In genomic region chr2:150608872-150609560, GRCm38 (mm10) we compare ENCODE assay signal across 8 mouse cellular contexts. TPM values are rescaled to one million over a fixed set of nuclear protein-coding genes. Genes with fewer than 3 reads are reported as not detected.
DNase-seq lines count a peak whose midpoint lies in the region; ATAC-seq and TF ChIP-seq lines count a peak whose summit lies in the region.

No protein-coding gene starts in this region.

- TF ChIP-seq CTCF in E14TG2a.4 (conservative IDR thresholded peaks at IDR 0.05; ENCODE audit: low read length): peak; percentile 72
- peak; percentile 94 for TF ChIP-seq CTCF in heart, postnatal 0 days (IDR thresholded peaks at IDR 0.05; ENCODE audit: low read depth)

- H3K4me2 ChIP-seq in embryonic facial prominence, embryonic 13.5 days: peak overlapping the region; percentile 81
- H3K4me2 ChIP-seq in heart, postnatal 0 days (ENCODE audit: low read depth, low read length): peak overlapping the region; percentile 98
- H3K4me2 ChIP-seq in liver, embryonic 13.5 days: peak overlapping the region; percentile 91

- ATAC-seq in embryonic facial prominence, embryonic 13.5 days (ENCODE audit: insufficient number of reproducible peaks, insufficient read depth, low FRiP score, low TSS enrichment, low read depth): 0 out of 2 replicates have a peak, but pooled peaks have one; percentile 45
- ATAC-seq in heart, postnatal 0 days (ENCODE audit: insufficient read depth, low read depth): peak; percentile 50; the same call in 1 of the 2 replicates
- peak; percentile 35 for ATAC-seq in liver, embryonic 13.5 days (ENCODE audit: low read depth)

- 0 out of 2 replicates have a peak, but pooled peaks cover 3% of the 10 kb centered on the region for H3K27me3 ChIP-seq in E14TG2a.4 (ENCODE audit: insufficient read depth, low read length)
- H3K27me3 ChIP-seq in embryonic facial prominence, embryonic 13.5 days: no peaks in the 10 kb centered on the region; the same call in 1 of the 2 replicates
- H3K27me3 ChIP-seq in heart, postnatal 0 days (ENCODE audit: control insufficient read depth, insufficient read depth, low read length): no peaks in the 10 kb centered on the region
- H3K27me3 ChIP-seq in liver, embryonic 13.5 days: no peaks in the 10 kb centered on the region

- H3K36me3 ChIP-seq in E14TG2a.4 (ENCODE audit: insufficient read depth, low read length): no peaks in the 10 kb centered on the region; the same call in 1 of the 2 replicates
- no peaks in the 10 kb centered on the region for H3K36me3 ChIP-seq in embryonic facial prominence, embryonic 13.5 days
- no peaks in the 10 kb centered on the region for H3K36me3 ChIP-seq in heart, postnatal 0 days (replicated peaks; ENCODE audit: control insufficient read depth, insufficient read depth, low read length)
- no peaks in the 10 kb centered on the region for H3K36me3 ChIP-seq in liver, embryonic 13.5 days

- peak overlapping the region; percentile 91 for H3K9ac ChIP-seq in embryonic facial prominence, embryonic 13.5 days
- H3K9ac ChIP-seq in heart, postnatal 0 days (replicated peaks; ENCODE audit: low read depth, low read length): peak overlapping the region; percentile 83
- H3K9ac ChIP-seq in liver, embryonic 13.5 days: peak overlapping the region; percentile 91

- DNase-seq in adrenal gland, postnatal 36 days: peak; percentile 18 to 58
- peak; percentile 82 for DNase-seq in heart, postnatal 0 days (ENCODE audit: low spot score)
- DNase-seq in kidney, postnatal 36 days: peak; percentile 71 to 73
- DNase-seq in liver, embryonic 13.5 days: peak; percentile 56
- peak; percentile 35 to 56 for DNase-seq in natural killer cell, adult 2 months (ENCODE audit: low spot score in 2 of 2)
- DNase-seq in testis, postnatal 10 days (ENCODE audit: low spot score): peak; percentile 55

- 1% methylated on average over 10 of the region's 10 CpGs for WGBS in embryonic facial prominence, embryonic 13.5 days
- WGBS in heart, postnatal 0 days: under 1% methylated on average over 10 of the region's 10 CpGs
- 2% methylated on average over 10 of the region's 10 CpGs for WGBS in liver, embryonic 13.5 days (ENCODE audit: insufficient replicate concordance)

- TF ChIP-seq EP300 in heart, postnatal 0 days (IDR thresholded peaks at IDR 0.05; ENCODE audit: low read depth): no peak

- peak overlapping the region; percentile 98 for H3K4me3 ChIP-seq in E14TG2a.4 (replicated peaks; ENCODE audit: low read length)
- peak overlapping the region; percentile 97 for H3K4me3 ChIP-seq in embryonic facial prominence, embryonic 13.5 days
- H3K4me3 ChIP-seq in heart, postnatal 0 days (ENCODE audit: low read depth, low read length): peak overlapping the region; percentile 87
- peak overlapping the region; percentile 92 for H3K4me3 ChIP-seq in liver, embryonic 13.5 days (replicated peaks)

- H3K27ac ChIP-seq in embryonic facial prominence, embryonic 13.5 days: no peak overlapping the region
- H3K27ac ChIP-seq in heart, postnatal 0 days (ENCODE audit: low read depth): peak overlapping the region; percentile 62
- peak overlapping the region; percentile 73 for H3K27ac ChIP-seq in liver, embryonic 13.5 days

- H3K4me1 ChIP-seq in E14TG2a.4 (replicated peaks; ENCODE audit: low read depth, low read length): peaks cover 19% of the 10 kb centered on the region
- H3K4me1 ChIP-seq in embryonic facial prominence, embryonic 13.5 days: peaks cover 9% of the 10 kb centered on the region
- H3K4me1 ChIP-seq in heart, postnatal 0 days (ENCODE audit: control insufficient read depth, insufficient read depth): no peaks in the 10 kb centered on the region
- H3K4me1 ChIP-seq in liver, embryonic 13.5 days (replicated peaks): peaks cover 43% of the 10 kb centered on the region

- no peaks in the 10 kb centered on the region for H3K9me3 ChIP-seq in E14TG2a.4 (ENCODE audit: low read length)
- H3K9me3 ChIP-seq in embryonic facial prominence, embryonic 13.5 days: no peaks in the 10 kb centered on the region
- H3K9me3 ChIP-seq in heart, postnatal 0 days (replicated peaks; ENCODE audit: control insufficient read depth, low read length): no peaks in the 10 kb centered on the region
- no peaks in the 10 kb centered on the region for H3K9me3 ChIP-seq in liver, embryonic 13.5 days (replicated peaks)

RNA-seq across cellular contexts. Expression of gene Apmap, which starts 0.6 kb away (rescaled TPM):
- total RNA-seq in adrenal gland, postnatal 36 days (2021): 100 to 1,000 TPM; 117 to 146 TPM
- polyA plus RNA-seq in embryonic facial prominence, embryonic 13.5 days (2015; fragmentation: Nextera tagmentation; extraction: Ambion mirVana): 27.9 and 29.6 TPM in 2 replicates
- total RNA-seq in heart, postnatal 0 days (2014; rRNA removed; ENCODE audit: low replicate concordance): 8.5 and 14.4 TPM in 2 replicates
- polyA plus RNA-seq in heart, postnatal 0 days (2015; fragmentation: Nextera tagmentation; extraction: Ambion mirVana): 19.0 and 19.8 TPM in 2 replicates
- polyA plus RNA-seq in liver, embryonic 13.5 days (2015; fragmentation: Nextera tagmentation; extraction: Ambion mirVana): 26.2 and 28.7 TPM in 2 replicates

RNA-seq across cellular contexts. Expression of gene Cst7, which starts 38.8 kb away (rescaled TPM):
- total RNA-seq in adrenal gland, postnatal 36 days (2021): not detected
- polyA plus RNA-seq in embryonic facial prominence, embryonic 13.5 days (2015; fragmentation: Nextera tagmentation; extraction: Ambion mirVana): 1.0 and 1.1 TPM in 2 replicates
- not detected in 2 replicates for total RNA-seq in heart, postnatal 0 days (2014; rRNA removed; ENCODE audit: low replicate concordance)
- polyA plus RNA-seq in heart, postnatal 0 days (2015; fragmentation: Nextera tagmentation; extraction: Ambion mirVana): 0.12 and 0.16 TPM in 2 replicates
- polyA plus RNA-seq in liver, embryonic 13.5 days (2015; fragmentation: Nextera tagmentation; extraction: Ambion mirVana): 6.1 and 6.2 TPM in 2 replicates

RNA-seq across cellular contexts. Expression of gene Acss1, which starts 59.3 kb away (rescaled TPM):
- 10 to 100 TPM; 23.2 to 29.1 TPM for total RNA-seq in adrenal gland, postnatal 36 days (2021)
- polyA plus RNA-seq in embryonic facial prominence, embryonic 13.5 days (2015; fragmentation: Nextera tagmentation; extraction: Ambion mirVana): 5.3 and 5.8 TPM in 2 replicates
- 43.0 and 59.2 TPM in 2 replicates for total RNA-seq in heart, postnatal 0 days (2014; rRNA removed; ENCODE audit: low replicate concordance)
- polyA plus RNA-seq in heart, postnatal 0 days (2015; fragmentation: Nextera tagmentation; extraction: Ambion mirVana): 17.0 and 18.5 TPM in 2 replicates
- polyA plus RNA-seq in liver, embryonic 13.5 days (2015; fragmentation: Nextera tagmentation; extraction: Ambion mirVana): 28.7 and 44.7 TPM in 2 replicates
